Mouse (Mus musculus) urinary bladder, adult 18-20 months (tissue): ENCODE data around the gene Pilra.
"Not testable (repeated sequence)": the region's sequence is repeated elsewhere in the genome, so short reads cannot be mapped to it uniquely, and the experiment has no call there.

Source experiments
- DNase-seq, 2 experiments: peaks; one replicate each; pipeline ENCODE4 v3.0.0; 2022; ENCODE audit warnings: low spot score in 2 of 2, mixed read lengths in 2 of 2

The Pilra gene

GRCm38 (mm10) chr5:137835966-137836520 lies at the start of gene Pilra:
Pilra (minus strand) TSS chr5:137836281.
- DNase-seq: not testable (repeated sequence)

GRCm38 (mm10) chr5:137883345-137883744 lies 47.3 kb upstream of the Pilra start:
- no peak for DNase-seq

GRCm38 (mm10) chr5:137882922-137883321 lies 46.8 kb upstream of the Pilra start:
- DNase-seq: no peak

- DNase-seq: no peak
Measured at GRCm38 (mm10) chr5:137877860-137878259, 41.8 kb upstream of the Pilra start.

GRCm38 (mm10) chr5:137875054-137875453 lies 39.0 kb upstream of the Pilra start:
- no peak for DNase-seq

- not testable (repeated sequence) for DNase-seq
Measured at GRCm38 (mm10) chr5:137872381-137872702, 36.3 kb upstream of the Pilra start.

GRCm38 (mm10) chr5:137871644-137872380 lies 35.7 kb upstream of the Pilra start, which contains the start of gene Pilrb2:
Pilrb2 (minus strand) TSS chr5:137871815.
- DNase-seq: not testable (repeated sequence)

- not testable (repeated sequence) for DNase-seq
Measured at GRCm38 (mm10) chr5:137868600-137868999, 32.5 kb upstream of the Pilra start.

GRCm38 (mm10) chr5:137864008-137864407 lies 27.9 kb upstream of the Pilra start:
- not testable (repeated sequence) for DNase-seq

GRCm38 (mm10) chr5:137857960-137858710 lies 22.1 kb upstream of the Pilra start, which contains the start of gene Pilrb1:
Pilrb1 (minus strand) TSS chr5:137858106.
- DNase-seq: not testable (repeated sequence)

GRCm38 (mm10) chr5:137856870-137857269 lies 20.8 kb upstream of the Pilra start:
- DNase-seq: not testable (repeated sequence)

- not testable (repeated sequence) for DNase-seq
Measured at GRCm38 (mm10) chr5:137854907-137855306, 18.8 kb upstream of the Pilra start.

GRCm38 (mm10) chr5:137850313-137850712 lies 14.2 kb upstream of the Pilra start:
- not testable (repeated sequence) for DNase-seq

GRCm38 (mm10) chr5:137837110-137837509 lies 1.0 kb upstream of the Pilra start:
- DNase-seq: not testable (repeated sequence)

- no peak for DNase-seq
Measured at GRCm38 (mm10) chr5:137836611-137837010, 530 bp upstream of the Pilra start.

- DNase-seq: no peak
Measured at GRCm38 (mm10) chr5:137833500-137833899, 2.6 kb downstream of the Pilra start.

- DNase-seq: no peak
Measured at GRCm38 (mm10) chr5:137831506-137831905, 4.6 kb downstream of the Pilra start.

- no peak for DNase-seq
Measured at GRCm38 (mm10) chr5:137831106-137831505, 5.0 kb downstream of the Pilra start.

GRCm38 (mm10) chr5:137830238-137830637 lies 5.8 kb downstream of the Pilra start:
- no peak for DNase-seq

GRCm38 (mm10) chr5:137828694-137829093 lies 7.4 kb downstream of the Pilra start:
- no peak for DNase-seq

- no peak for DNase-seq
Measured at GRCm38 (mm10) chr5:137826421-137826820, 9.7 kb downstream of the Pilra start.

GRCm38 (mm10) chr5:137825971-137826370 lies 10.1 kb downstream of the Pilra start:
- DNase-seq: no peak
